Mouse (Mus musculus) midbrain, embryonic 12.5 days (tissue): ENCODE data around the gene Gprc5b. TPM values are rescaled to one million over a fixed set of nuclear protein-coding genes. Genes with fewer than 3 reads are reported as not detected.

Experiments used
- ATAC-seq: fragments of 200-750 bp; cut with Nextera tagmentation; 2 replicates; pipeline ENCODE4 v1.8.0; 2017; ENCODE audit warnings: low read depth, moderate TSS enrichment, moderate library complexity; ENCODE audit not compliant: low FRiP score
- H3K27ac ChIP-seq: fragments of 300-500 bp; sonication (generic); replicated peaks from 2 replicates; pipeline ENCODE4 v1.5.1; 2016; ENCODE audit warnings: mild to moderate bottlenecking
- H3K27me3 ChIP-seq: fragments of 300-500 bp; sonication (generic); 2 replicates; pipeline ENCODE4 v1.6.1; 2016; ENCODE audit warnings: mild to moderate bottlenecking
- H3K36me3 ChIP-seq: fragments of 300-500 bp; sonication (generic); 2 replicates; pipeline ENCODE4 v1.6.1; 2016
- H3K4me1 ChIP-seq: fragments of 300-500 bp; sonication (generic); 2 replicates; pipeline ENCODE4 v1.6.1; 2016
- H3K4me2 ChIP-seq: fragments of 300-500 bp; sonication (generic); replicated peaks from 2 replicates; pipeline ENCODE4 v1.6.1; 2016; ENCODE audit warnings: mild to moderate bottlenecking, moderate library complexity
- H3K4me3 ChIP-seq: fragments of 300-500 bp; sonication (generic); 2 replicates; pipeline ENCODE4 v1.5.1; 2016; ENCODE audit warnings: mild to moderate bottlenecking
- H3K9ac ChIP-seq: fragments of 300-500 bp; sonication (generic); replicated peaks from 2 replicates; pipeline ENCODE4 v1.6.1; 2016; ENCODE audit warnings: mild to moderate bottlenecking, moderate library complexity
- H3K9me3 ChIP-seq: fragments of 300-500 bp; sonication (generic); 2 replicates; pipeline ENCODE4 v1.6.1; 2016; ENCODE audit warnings: mild to moderate bottlenecking
- WGBS: fragments of 180-500 bp; shearing (Covaris S2); methylation state at CpG from one replicate; pipeline ENCODE4 v1.1.7; 2016; 5-methylcytosine and 5-hydroxymethylcytosine counted together
- polyA plus RNA-seq: library from polyadenylated mRNA; unstranded; fragments of >200 nt; fragmentation: Nextera tagmentation; extraction: Ambion mirVana; gene quantifications from 2 replicates; pipeline ENCODE4 v1.2.1, GENCODE M21; 2016

Gene Gprc5b
- polyA plus RNA-seq, 1 experiment from 2014 or later = 14.1 TPM

DNA sequence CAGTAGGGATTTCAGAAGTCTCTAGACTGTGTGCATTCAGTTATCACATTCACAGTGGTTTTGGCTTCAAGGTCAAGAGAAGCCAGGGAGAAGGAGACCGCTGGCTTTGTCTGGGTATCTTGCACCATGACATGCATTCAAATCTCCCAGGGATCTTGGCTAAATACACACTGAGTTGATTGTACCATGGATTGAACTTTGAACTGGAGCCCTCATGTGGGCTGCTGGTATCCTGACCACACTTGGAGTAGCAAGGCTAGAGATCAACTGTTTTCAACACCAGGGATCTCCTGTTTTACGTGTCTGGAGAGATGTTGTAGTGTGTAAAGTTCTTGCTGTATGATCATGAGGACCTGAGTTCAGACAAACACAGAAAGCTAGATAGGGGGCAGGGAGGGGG lies 4.8 kb upstream of the Gprc5b start:
- H3K4me3 ChIP-seq = no peak overlapping the region
- no peak overlapping the region for H3K4me2 ChIP-seq
- no peaks in the 10 kb centered on the region for H3K9me3 ChIP-seq
- no peak overlapping the region for H3K9ac ChIP-seq
- no peak overlapping the region for H3K27ac ChIP-seq
- 76% methylated on average over 2 of the region's 2 CpGs for WGBS
- ATAC-seq = no peak
- no peaks in the 10 kb centered on the region for H3K36me3 ChIP-seq
- H3K27me3 ChIP-seq = peaks cover 10% of the 10 kb centered on the region
- peaks cover 10% of the 10 kb centered on the region for H3K4me1 ChIP-seq

DNA sequence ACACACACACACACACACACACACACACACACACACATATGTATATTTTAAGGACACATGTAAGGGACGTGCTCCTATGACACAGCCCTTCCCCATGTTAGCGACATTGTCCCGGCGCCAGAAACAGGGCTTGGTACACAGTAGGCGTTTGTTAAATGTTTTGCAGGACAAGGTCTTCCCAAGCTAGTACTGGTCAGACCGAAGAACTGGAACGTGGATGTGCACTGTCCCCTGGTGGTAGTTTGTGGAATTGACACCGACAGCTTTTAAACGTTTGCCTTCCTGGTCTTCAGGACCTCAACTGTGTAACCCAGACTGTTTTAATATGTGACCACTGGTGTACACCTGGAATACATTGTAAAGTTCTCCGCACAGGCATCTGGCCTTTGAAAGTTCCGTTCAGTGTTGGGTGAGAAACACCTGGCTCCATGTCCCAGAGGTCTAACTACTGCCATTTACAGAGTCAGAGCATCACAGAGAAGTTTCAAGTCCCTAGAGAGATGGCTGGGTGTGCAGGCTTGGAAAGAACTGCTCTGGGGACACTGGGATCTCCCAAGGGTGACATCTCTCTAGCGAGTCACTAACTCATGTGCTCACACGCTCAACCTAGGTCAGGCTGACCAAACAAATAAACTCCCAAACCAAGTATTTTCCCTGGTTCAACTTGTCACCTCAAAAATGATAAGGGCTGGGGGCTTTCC lies 1.3 kb upstream of the Gprc5b start:
- H3K4me2 ChIP-seq = peak overlapping the region; percentile 79
- 12% methylated on average over 13 of the region's 13 CpGs for WGBS

DNA sequence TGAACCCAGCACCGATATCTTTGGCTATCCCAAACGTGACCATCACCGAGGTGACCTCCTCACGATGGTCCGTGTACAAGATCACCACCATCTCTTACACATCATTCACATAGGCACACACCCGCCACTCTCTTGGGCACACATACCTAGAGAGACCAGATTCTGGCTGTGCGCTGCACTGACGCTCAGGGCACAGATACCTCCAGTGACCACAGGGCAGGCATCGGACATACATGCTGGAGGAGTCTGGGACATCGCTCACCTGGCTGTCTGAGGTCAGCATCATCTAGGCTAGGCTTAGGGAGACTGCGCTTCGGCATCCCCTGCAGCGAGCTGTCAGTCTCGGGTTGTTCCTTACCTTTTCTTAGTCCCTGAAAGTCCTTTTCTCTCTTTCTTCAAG lies 660 bp upstream of the Gprc5b start:
- WGBS = 12% methylated on average over 14 of the region's 14 CpGs
- Histone ChIP-seq H3K4me3 (peak overlapping the region; percentile 72), H3K27me3 (peaks cover 7% of the 10 kb centered on the region), H3K4me2 (peak overlapping the region; percentile 79), H3K27ac (no peak overlapping the region), H3K9ac (peak overlapping the region; percentile 88; the same call in 1 of the 2 replicates), H3K9me3 (no peaks in the 10 kb centered on the region), H3K4me1 (peaks cover 47% of the 10 kb centered on the region), H3K36me3 (no peaks in the 10 kb centered on the region)
- peak; percentile 3; the same call in 1 of the 2 replicates for ATAC-seq

More for the DNA sequence above, 1.3 kb upstream of the Gprc5b start:
- H3K4me3 ChIP-seq = 0 out of 2 replicates have a peak overlapping the region, but pooled peaks have one; percentile 72
- no peaks in the 10 kb centered on the region for H3K9me3 ChIP-seq
- peaks cover 41% of the 10 kb centered on the region for H3K4me1 ChIP-seq
- peak; percentile 32 for ATAC-seq
- no peak overlapping the region for H3K27ac ChIP-seq
- H3K36me3 ChIP-seq = no peaks in the 10 kb centered on the region
- no peak overlapping the region for H3K9ac ChIP-seq
- peaks cover 7% of the 10 kb centered on the region for H3K27me3 ChIP-seq

DNA sequence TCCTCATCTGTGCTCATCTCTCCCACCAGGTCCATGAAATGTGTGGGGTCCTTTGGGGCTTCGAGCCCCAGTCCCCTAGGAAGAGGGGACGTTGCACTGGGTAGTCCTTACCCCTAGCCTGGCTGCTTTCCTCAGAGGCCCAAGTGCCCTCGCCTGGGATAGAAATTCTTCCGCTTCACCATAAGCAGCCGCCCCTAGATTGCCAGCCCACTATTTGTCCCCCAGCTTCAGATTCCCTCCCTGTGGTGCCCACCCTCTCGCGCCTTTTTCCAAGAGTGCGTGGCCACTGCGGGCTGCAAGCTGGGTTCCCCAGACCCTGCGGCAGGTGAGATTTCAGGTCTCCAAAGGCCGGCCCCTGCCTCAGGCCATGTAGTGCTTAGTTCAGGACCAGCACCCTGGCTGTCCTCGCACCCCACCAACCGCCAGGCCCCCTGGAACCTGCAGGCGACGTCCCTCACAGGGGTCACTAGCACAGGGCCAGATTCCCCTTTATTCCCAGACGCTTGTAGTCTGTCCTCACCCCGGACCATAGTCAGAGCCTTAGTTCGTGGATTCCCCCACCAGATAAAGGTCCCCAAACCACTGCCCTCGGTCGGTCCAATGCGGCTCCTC lies 674 bp downstream of the Gprc5b start:
- H3K36me3 ChIP-seq = no peaks in the 10 kb centered on the region
- H3K9me3 ChIP-seq = no peaks in the 10 kb centered on the region
- WGBS = under 1% methylated on average over 21 of the region's 21 CpGs
- peak overlapping the region; percentile 72 for H3K4me3 ChIP-seq
- H3K27me3 ChIP-seq = peaks cover 7% of the 10 kb centered on the region
- peak overlapping the region; percentile 88 for H3K9ac ChIP-seq
- H3K4me2 ChIP-seq = peak overlapping the region; percentile 79
- H3K27ac ChIP-seq = peak overlapping the region; percentile 90
- peaks cover 59% of the 10 kb centered on the region for H3K4me1 ChIP-seq
- peak; percentile 20 for ATAC-seq

DNA sequence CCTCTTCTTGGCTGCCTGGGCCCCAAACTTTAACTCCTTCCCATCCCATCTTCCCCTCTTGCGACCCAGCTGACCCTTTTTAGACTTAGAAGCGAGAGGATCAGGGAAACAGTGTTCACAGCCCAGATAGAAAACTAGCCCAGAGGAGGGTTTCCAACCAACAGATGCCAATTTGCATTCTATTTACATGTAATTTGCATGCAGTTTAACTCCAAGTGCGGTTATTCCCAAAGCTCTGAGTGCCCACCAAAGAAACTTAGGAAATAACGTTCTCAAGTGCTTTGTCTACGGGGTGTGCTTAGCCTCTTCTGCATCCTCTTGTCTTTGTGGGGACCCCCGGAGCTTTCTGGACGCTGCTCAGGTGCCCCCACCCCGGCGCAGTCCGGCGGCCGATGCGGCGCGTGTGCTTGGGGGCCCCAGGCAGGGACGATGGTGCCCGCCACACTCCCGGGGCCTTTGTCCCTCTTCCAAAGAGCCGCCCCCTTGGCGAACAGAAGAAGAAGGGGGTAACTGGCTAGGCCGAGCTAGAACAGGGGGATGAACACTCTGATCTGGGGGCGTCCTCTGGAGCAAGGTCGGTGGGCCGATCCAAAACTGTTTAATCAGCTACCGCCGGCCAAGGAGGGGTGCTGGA lies 1.3 kb downstream of the Gprc5b start:
- peaks cover 7% of the 10 kb centered on the region for H3K27me3 ChIP-seq
- peaks cover 61% of the 10 kb centered on the region for H3K4me1 ChIP-seq
- H3K27ac ChIP-seq = peak overlapping the region; percentile 90
- peak overlapping the region; percentile 79 for H3K4me2 ChIP-seq
- ATAC-seq = peak; percentile 1; the same call in 1 of the 2 replicates
- H3K9me3 ChIP-seq = no peaks in the 10 kb centered on the region
- H3K9ac ChIP-seq = peak overlapping the region; percentile 88
- peak overlapping the region; percentile 72 for H3K4me3 ChIP-seq
- H3K36me3 ChIP-seq = no peaks in the 10 kb centered on the region
- WGBS = under 1% methylated on average over 26 of the region's 26 CpGs

DNA sequence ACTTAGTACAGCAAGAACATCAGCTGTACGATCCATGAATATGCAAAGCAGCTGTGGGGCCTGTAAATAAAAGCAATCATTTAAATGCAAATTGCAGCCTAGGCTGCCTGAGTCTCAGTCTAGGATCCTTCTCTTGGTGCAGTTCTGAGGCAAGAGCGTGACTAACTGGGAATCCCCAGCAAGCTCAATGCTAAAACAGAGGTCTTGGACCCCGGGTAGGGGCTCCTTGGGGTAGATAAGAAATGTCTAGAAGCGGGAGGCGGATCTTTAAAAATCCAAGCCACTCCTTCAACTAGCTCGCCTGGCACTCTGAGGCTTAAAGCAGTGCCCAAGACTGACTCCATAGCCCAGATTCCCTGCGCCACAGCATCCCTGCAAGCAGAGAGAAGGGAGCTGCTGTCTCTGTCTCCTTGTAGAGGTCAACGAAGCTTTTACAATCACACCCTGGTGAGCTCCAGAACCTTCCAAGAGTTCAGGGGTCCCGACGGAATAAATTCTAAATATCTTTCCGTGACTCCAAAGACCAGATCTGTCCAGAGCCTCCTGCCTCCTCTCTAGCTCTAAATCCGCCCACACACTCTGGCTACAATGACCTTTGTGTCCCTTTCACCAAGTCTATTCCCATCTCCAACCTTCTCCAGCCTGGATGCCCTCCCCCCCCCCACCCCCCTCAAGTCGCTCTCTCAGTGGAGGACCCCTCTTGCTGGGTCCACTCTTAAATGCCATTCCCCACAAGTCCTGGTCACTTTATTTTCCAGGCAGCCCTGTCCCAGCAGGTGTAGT lies 2.2 kb downstream of the Gprc5b start:
- Histone ChIP-seq H3K27ac (peak overlapping the region; percentile 90), H3K4me2 (peak overlapping the region; percentile 79), H3K36me3 (0 out of 2 replicates have a peak, but pooled peaks cover 2% of the 10 kb centered on the region), H3K27me3 (peaks cover 7% of the 10 kb centered on the region), H3K9me3 (no peaks in the 10 kb centered on the region), H3K4me3 (peak overlapping the region; percentile 72), H3K9ac (peak overlapping the region; percentile 88), H3K4me1 (peaks cover 61% of the 10 kb centered on the region)
- 7% methylated on average over 13 of the region's 13 CpGs for WGBS
- peak; percentile 52 for ATAC-seq

DNA sequence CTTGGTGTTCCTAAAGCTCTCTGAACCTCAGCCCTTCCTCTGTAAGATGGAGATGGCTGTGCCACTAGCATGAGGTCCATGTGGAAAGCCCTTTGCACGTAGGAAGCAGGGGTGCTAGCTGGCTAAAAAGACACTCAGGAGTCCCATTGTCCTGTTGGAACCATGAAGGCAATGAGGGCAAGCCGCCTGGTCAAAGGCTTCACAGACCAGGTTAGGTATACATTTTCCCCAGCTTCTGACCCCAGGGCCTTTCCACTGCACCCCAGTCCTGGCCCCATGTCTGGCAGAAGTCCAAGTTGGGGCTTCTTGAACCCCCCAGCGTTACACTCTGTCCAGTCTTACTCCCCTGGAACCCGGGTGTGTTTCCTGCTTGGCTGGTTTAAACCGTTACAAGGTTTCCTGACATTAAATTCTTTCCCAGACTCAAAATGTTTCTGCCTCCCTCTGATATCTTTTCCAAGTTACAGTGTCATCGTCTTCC lies 2.9 kb downstream of the Gprc5b start:
- 0 out of 2 replicates have a peak overlapping the region, but pooled peaks have one; percentile 11 for H3K9ac ChIP-seq
- 30% methylated on average over 6 of the region's 6 CpGs for WGBS
- peak overlapping the region; percentile 72 for H3K4me3 ChIP-seq
- H3K9me3 ChIP-seq = no peaks in the 10 kb centered on the region
- peak overlapping the region; percentile 90 for H3K27ac ChIP-seq
- peaks cover 7% of the 10 kb centered on the region for H3K27me3 ChIP-seq
- peaks cover 6% of the 10 kb centered on the region; the same call in 1 of the 2 replicates for H3K36me3 ChIP-seq
- peak overlapping the region; percentile 79 for H3K4me2 ChIP-seq
- H3K4me1 ChIP-seq = peaks cover 65% of the 10 kb centered on the region
- no peak for ATAC-seq

DNA sequence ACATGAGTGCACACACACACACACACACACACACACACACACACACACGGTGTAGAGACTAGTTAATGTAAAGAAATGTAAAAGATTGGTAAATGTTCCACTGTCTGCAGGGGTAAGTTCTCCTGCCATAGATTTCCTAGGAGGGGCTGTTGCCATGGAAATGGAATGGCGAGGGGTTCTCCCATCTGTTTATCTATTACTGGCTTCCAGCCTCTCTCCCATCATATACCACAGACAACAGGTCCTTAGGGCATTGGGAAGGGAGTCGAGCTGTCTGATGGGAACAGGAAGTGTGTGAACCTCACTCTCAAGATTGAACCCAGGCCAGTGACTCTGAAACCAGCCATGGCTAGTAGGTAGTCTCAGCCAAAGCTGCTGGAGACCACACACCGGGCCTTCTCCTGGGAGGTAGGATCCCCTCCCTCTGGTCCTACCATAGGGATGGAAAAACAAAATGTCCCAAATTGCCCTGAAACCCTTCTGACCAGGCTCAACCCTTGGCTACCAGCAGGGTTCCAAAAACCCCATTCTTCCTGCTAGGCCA lies 3.6 kb downstream of the Gprc5b start:
- 33% methylated on average over 4 of the region's 4 CpGs for WGBS
- ATAC-seq = no peak
- H3K4me3 ChIP-seq = no peak overlapping the region; the same call in 1 of the 2 replicates

DNA sequence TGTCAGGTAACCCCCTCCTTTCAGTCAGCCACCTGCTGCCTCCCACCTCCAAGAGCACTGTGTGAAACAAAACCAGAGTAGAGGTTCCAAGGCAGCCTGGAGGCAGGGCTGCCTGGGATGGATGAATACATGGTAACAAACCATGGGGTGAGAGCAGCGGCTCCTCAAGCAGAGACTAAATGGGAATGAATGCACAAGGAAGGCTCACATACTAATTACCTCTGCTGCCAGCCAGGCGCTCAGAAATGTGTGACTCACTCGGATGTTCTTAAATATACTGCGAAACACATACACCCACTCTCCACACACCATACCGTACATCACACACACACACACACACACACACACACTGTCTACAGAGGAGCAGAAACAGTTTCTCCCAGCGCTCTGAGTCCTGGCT lies 4.7 kb downstream of the Gprc5b start:
- Histone ChIP-seq H3K9me3 (no peaks in the 10 kb centered on the region), H3K36me3 (peaks cover 8% of the 10 kb centered on the region; the same call in 1 of the 2 replicates), H3K27me3 (no peaks in the 10 kb centered on the region), H3K4me1 (peaks cover 69% of the 10 kb centered on the region), H3K4me3 (no peak overlapping the region), H3K27ac (no peak overlapping the region), H3K9ac (no peak overlapping the region), H3K4me2 (no peak overlapping the region)
- ATAC-seq = no peak
- 82% methylated on average over 6 of the region's 6 CpGs for WGBS

More for the DNA sequence above, 3.6 kb downstream of the Gprc5b start:
- H3K9ac ChIP-seq = peak overlapping the region; percentile 4; the same call in 1 of the 2 replicates
- peak overlapping the region; percentile 79 for H3K4me2 ChIP-seq
- no peaks in the 10 kb centered on the region for H3K9me3 ChIP-seq
- peaks cover 6% of the 10 kb centered on the region; the same call in 1 of the 2 replicates for H3K36me3 ChIP-seq
- H3K4me1 ChIP-seq = peaks cover 71% of the 10 kb centered on the region
- peak overlapping the region; percentile 90 for H3K27ac ChIP-seq
- H3K27me3 ChIP-seq = peaks cover 7% of the 10 kb centered on the region

DNA sequence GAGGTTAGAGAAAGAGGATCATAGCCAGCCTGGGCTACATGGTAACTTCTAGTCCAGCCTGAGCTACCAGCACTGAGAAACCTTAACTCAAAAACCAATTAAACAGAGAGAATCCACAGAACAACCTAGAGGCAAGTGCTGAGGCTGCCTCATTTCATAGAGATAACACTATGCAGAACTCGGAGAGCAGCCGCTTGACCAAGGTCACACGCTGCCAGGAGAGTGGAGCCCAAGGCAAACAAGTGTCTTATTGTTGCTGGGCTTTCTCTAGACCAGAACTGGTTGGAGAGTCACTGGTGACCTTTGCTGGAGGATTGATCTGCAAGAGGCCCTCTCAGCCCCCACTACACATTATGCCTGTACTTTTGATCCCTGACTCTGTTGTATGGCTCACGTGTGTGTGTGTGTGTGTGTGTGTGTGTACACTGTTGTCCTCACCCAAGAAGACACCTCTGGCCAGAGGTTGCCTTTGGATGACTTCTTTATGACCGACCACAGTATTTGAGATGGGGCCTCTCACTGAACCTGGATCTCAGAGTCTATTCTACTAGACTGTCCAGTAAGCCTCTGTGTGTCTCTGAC lies 5.6 kb downstream of the Gprc5b start:
- H3K27me3 ChIP-seq = no peaks in the 10 kb centered on the region
- H3K9me3 ChIP-seq = no peaks in the 10 kb centered on the region
- no peak for ATAC-seq
- peaks cover 13% of the 10 kb centered on the region; the same call in 1 of the 2 replicates for H3K36me3 ChIP-seq
- no peak overlapping the region for H3K9ac ChIP-seq
- peaks cover 65% of the 10 kb centered on the region for H3K4me1 ChIP-seq
- H3K4me2 ChIP-seq = no peak overlapping the region
- WGBS = 79% methylated on average over 5 of the region's 5 CpGs
- no peak overlapping the region for H3K4me3 ChIP-seq
- H3K27ac ChIP-seq = no peak overlapping the region

DNA sequence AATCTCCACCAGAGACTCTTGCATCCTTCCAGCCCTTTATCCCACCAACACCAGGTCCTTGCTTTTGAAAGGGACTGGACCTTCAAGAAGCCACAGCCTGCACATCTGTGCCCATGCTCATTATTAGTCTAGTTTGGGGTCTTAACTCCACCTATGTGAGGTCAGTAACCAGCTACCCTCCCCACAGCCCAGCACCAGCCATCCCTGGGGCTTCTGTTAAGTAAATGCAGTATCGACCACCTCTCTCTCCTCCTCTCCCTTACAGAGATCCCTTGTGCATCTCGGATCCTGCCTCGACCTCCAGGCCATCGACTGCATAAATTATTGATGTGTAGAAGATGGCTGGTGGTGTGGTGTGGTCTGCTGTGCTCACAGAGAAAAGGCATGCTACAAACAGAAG lies 8.6 kb downstream of the Gprc5b start:
- WGBS = 59% methylated on average over 4 of the region's 4 CpGs
- no peak overlapping the region for H3K4me2 ChIP-seq
- no peak for ATAC-seq

More for the DNA sequence above, 8.6 kb downstream of the Gprc5b start:
- Histone ChIP-seq H3K4me1 (peaks cover 36% of the 10 kb centered on the region), H3K9me3 (no peaks in the 10 kb centered on the region), H3K36me3 (peaks cover 43% of the 10 kb centered on the region), H3K27me3 (no peaks in the 10 kb centered on the region), H3K9ac (no peak overlapping the region), H3K27ac (peak overlapping the region; percentile 54; the same call in 1 of the 2 replicates), H3K4me3 (no peak overlapping the region)
